Mouse (Mus musculus): Measurements from ENCODE around the gene Slc6a6. TPM values are rescaled to one million over a fixed set of nuclear protein-coding genes. Genes with fewer than 3 reads are reported as not detected.

Slc6a6 gene
- polyA plus RNA-seq, 1 experiment from 2014 or later: 47.7 TPM

DNA sequence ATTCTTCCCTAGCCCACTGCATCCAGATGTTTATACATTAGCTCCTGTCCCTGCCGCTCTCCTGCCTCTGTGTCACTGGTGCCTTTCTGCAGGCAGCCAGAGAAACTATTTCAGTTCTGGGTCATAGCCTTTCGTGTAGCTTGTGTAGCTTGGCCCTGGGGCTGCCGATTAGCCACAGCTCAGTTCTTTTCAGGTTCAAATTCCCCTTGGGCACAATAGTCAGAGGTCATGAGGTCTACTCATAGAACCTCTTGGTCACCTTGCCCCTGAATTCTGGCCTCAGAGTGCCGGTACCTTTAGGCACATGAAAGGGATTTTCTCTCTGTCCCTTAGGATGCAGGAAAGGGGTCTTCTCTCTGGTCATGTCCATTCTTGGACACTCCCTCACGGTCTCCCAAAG, 62.9 kb downstream of the Slc6a6 start:
- Histone ChIP-seq H3K9ac (ENCODE audit: low read length) (no peak overlapping the region), H3K36me3 (ENCODE audit: control insufficient read depth, insufficient read depth, low read length) (peaks cover 18% of the 10 kb centered on the region), H3K4me1 (ENCODE audit: control insufficient read depth, insufficient read depth, low read length) (0 out of 2 replicates have a peak, but pooled peaks cover 2% of the 10 kb centered on the region), H3K4me3 (ENCODE audit: low read depth, low read length) (no peak overlapping the region), H3K27ac (ENCODE audit: low read depth, low read length) (no peak overlapping the region), H3K27me3 (ENCODE audit: control insufficient read depth, insufficient read depth, low read length) (no peaks in the 10 kb centered on the region), H3K9me3 (ENCODE audit: control insufficient read depth, low read length) (no peaks in the 10 kb centered on the region), H3K4me2 (ENCODE audit: low read depth) (no peak overlapping the region)
- WGBS: 60% methylated on average over 5 of the region's 5 CpGs
- DNase-seq (ENCODE audit: low spot score) (no peak), ATAC-seq (ENCODE audit: insufficient read depth, low FRiP score, low TSS enrichment) (no peak)

DNA sequence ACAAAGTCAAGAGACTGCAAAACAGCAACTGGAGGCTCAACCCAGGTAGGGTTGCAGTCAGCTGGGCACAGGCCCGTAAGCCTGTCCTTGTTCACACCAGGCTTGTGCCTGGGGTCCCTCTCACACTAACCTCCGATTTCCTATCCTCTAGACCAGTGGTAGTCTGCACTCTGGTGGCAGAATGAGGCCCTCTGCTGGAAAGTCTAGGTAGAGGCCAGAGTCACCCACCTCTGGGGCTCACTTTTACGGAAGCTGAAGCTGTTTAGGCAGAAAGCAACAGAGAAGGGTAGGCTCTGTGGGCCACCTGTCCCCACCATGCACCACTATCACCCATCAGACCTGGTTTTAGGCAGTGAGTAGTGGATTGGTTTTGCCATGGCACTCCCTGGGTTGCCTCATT, 67.1 kb downstream of the Slc6a6 start:
- Histone ChIP-seq H3K4me1 (ENCODE audit: control insufficient read depth, insufficient read depth, low read length) (0 out of 2 replicates have a peak, but pooled peaks cover 2% of the 10 kb centered on the region), H3K9ac (ENCODE audit: low read length) (no peak overlapping the region), H3K27ac (ENCODE audit: low read depth, low read length) (no peak overlapping the region), H3K4me2 (ENCODE audit: low read depth) (no peak overlapping the region), H3K4me3 (ENCODE audit: low read depth, low read length) (no peak overlapping the region), H3K36me3 (ENCODE audit: control insufficient read depth, insufficient read depth, low read length) (peaks cover 13% of the 10 kb centered on the region), H3K9me3 (ENCODE audit: control insufficient read depth, low read length) (no peaks in the 10 kb centered on the region), H3K27me3 (ENCODE audit: control insufficient read depth, insufficient read depth, low read length) (no peaks in the 10 kb centered on the region)
- ATAC-seq (ENCODE audit: insufficient read depth, low FRiP score, low TSS enrichment) (no peak), DNase-seq (ENCODE audit: low spot score) (no peak)
- WGBS: 74% methylated on average over 3 of the region's 3 CpGs

DNA sequence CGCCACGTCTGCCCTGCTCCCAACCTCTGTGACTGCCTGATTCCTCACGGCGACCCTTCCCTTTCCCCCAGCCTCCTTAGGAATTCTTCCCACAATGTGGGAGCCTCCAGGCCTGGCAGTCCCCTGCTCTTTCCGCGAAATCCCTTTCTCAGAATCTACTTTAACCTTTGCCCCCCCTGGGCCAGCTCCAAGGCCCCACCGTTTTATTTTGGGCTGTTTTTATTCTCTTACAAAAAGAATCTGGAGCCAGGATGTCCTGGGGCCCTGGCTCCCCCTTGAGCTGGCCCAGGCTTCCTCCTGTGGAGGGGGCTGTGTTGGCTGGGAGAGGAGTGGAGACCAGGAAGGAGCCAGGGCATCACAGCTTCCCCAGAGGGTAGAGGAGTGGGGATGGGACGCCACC, 69.0 kb downstream of the Slc6a6 start:
- no peak overlapping the region for H3K9ac ChIP-seq (ENCODE audit: low read length)
- no peak for ATAC-seq (ENCODE audit: insufficient read depth, low FRiP score, low TSS enrichment)

DNA sequence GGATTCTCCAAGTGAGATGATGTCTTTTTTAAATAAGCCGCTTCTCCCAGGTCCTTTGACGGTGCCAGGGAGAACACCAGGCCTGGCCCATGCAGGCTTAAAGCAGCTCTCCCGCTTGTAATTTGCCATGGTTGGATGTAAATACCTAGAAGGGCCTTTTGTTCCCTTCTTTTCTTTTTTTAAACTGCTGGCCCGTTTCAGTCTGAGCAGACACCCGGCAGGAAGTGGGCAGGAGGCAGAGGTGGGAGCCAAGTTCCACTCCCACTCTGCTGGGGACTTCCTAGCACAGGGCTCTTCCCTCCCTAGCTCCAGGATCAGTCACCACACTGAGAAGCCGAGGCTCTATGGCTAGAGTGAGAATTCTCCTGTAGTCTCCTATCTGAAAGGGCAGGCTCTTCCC, 70.2 kb downstream of the Slc6a6 start:
- no peak overlapping the region for H3K4me2 ChIP-seq (ENCODE audit: low read depth)
- no peak for ATAC-seq (ENCODE audit: insufficient read depth, low FRiP score, low TSS enrichment)
- H3K27me3 ChIP-seq (ENCODE audit: control insufficient read depth, insufficient read depth, low read length): no peaks in the 10 kb centered on the region
- H3K4me1 ChIP-seq (ENCODE audit: control insufficient read depth, insufficient read depth, low read length): no peaks in the 10 kb centered on the region
- H3K36me3 ChIP-seq (ENCODE audit: control insufficient read depth, insufficient read depth, low read length): peaks cover 4% of the 10 kb centered on the region
- no peaks in the 10 kb centered on the region for H3K9me3 ChIP-seq (ENCODE audit: control insufficient read depth, low read length)
- no peak for DNase-seq (ENCODE audit: low spot score)
- 57% methylated on average over 6 of the region's 6 CpGs for WGBS
- no peak overlapping the region for H3K9ac ChIP-seq (ENCODE audit: low read length)
- H3K4me3 ChIP-seq (ENCODE audit: low read depth, low read length): no peak overlapping the region
- no peak overlapping the region for H3K27ac ChIP-seq (ENCODE audit: low read depth, low read length)

More for the DNA sequence above, 69.0 kb downstream of the Slc6a6 start:
- H3K4me2 ChIP-seq (ENCODE audit: low read depth): no peak overlapping the region
- peaks cover 13% of the 10 kb centered on the region for H3K36me3 ChIP-seq (ENCODE audit: control insufficient read depth, insufficient read depth, low read length)
- WGBS: 74% methylated on average over 8 of the region's 8 CpGs
- H3K4me3 ChIP-seq (ENCODE audit: low read depth, low read length): no peak overlapping the region
- DNase-seq (ENCODE audit: low spot score): no peak
- H3K27ac ChIP-seq (ENCODE audit: low read depth, low read length): no peak overlapping the region
- no peaks in the 10 kb centered on the region for H3K4me1 ChIP-seq (ENCODE audit: control insufficient read depth, insufficient read depth, low read length)
- no peaks in the 10 kb centered on the region for H3K27me3 ChIP-seq (ENCODE audit: control insufficient read depth, insufficient read depth, low read length)
- H3K9me3 ChIP-seq (ENCODE audit: control insufficient read depth, low read length): no peaks in the 10 kb centered on the region

DNA sequence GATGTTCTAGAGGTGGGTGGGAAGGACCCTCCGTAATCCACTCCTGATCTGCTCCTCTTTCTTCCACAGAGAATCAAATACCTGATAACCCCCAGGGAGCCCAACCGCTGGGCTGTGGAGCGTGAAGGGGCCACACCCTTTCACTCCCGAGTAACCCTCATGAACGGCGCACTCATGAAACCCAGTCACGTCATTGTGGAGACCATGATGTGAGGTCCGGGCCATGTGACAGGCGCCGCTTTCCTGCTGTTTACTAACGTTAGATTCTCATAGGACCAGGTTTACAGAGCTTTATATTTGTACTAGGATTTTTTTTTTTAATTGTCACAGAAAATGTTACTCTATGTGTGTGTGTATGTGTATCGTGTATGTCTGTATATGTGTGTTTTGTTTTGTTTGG, 71.0 kb downstream of the Slc6a6 start:
- Histone ChIP-seq H3K36me3 (ENCODE audit: control insufficient read depth, insufficient read depth, low read length) (peaks cover 4% of the 10 kb centered on the region), H3K9me3 (ENCODE audit: control insufficient read depth, low read length) (no peaks in the 10 kb centered on the region), H3K9ac (ENCODE audit: low read length) (no peak overlapping the region), H3K27ac (ENCODE audit: low read depth, low read length) (no peak overlapping the region), H3K4me1 (ENCODE audit: control insufficient read depth, insufficient read depth, low read length) (no peaks in the 10 kb centered on the region), H3K27me3 (ENCODE audit: control insufficient read depth, insufficient read depth, low read length) (no peaks in the 10 kb centered on the region), H3K4me3 (ENCODE audit: low read depth, low read length) (no peak overlapping the region), H3K4me2 (ENCODE audit: low read depth) (no peak overlapping the region)
- ATAC-seq (ENCODE audit: insufficient read depth, low FRiP score, low TSS enrichment) (no peak), DNase-seq (ENCODE audit: low spot score) (no peak)
- WGBS: 86% methylated on average over 12 of the region's 12 CpGs

DNA sequence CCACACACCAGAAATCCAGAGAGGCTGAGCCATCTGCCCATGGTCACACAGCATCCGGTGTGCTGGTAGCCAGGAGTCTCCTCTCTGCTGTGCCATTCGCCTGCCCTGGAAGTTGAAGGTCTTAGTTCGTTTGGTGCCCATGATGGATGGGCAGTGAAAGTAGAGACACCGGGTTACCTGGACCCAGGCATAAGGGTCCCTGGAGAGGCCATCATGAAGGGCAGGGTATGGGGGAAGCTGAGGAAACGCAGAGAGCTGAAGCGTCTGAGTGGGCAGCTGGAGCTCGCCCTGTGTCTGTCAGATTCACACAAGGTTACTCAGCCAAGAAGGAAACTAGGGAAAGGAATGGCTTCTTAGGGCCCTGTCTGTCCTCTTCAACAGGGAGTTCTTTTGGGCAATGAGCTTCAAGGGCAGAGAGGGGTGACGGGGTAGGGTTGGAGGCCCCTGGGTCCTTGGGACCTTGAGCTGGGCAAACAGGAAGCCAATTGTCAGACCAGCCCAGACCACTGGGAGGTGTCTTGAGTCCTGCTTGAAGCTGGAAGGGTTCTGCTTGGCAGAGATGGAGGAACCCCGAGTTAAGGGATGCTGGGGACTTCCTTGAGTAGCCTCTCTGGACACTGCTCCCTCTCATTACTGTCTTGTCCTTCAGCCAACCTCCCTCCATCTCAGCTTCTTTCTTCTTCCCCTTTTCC, 78.3 kb downstream of the Slc6a6 start:
- 83% methylated on average over 9 of the region's 9 CpGs for WGBS
- Histone ChIP-seq H3K9ac (ENCODE audit: low read length) (no peak overlapping the region), H3K4me2 (ENCODE audit: low read depth) (no peak overlapping the region), H3K27ac (ENCODE audit: low read depth, low read length) (no peak overlapping the region), H3K36me3 (ENCODE audit: control insufficient read depth, insufficient read depth, low read length) (peaks cover 3% of the 10 kb centered on the region), H3K4me3 (ENCODE audit: low read depth, low read length) (no peak overlapping the region), H3K9me3 (ENCODE audit: control insufficient read depth, low read length) (no peaks in the 10 kb centered on the region), H3K27me3 (ENCODE audit: control insufficient read depth, insufficient read depth, low read length) (no peaks in the 10 kb centered on the region), H3K4me1 (ENCODE audit: control insufficient read depth, insufficient read depth, low read length) (no peaks in the 10 kb centered on the region)
- ATAC-seq (ENCODE audit: insufficient read depth, low FRiP score, low TSS enrichment) (no peak), DNase-seq (ENCODE audit: low spot score) (no peak)

DNA sequence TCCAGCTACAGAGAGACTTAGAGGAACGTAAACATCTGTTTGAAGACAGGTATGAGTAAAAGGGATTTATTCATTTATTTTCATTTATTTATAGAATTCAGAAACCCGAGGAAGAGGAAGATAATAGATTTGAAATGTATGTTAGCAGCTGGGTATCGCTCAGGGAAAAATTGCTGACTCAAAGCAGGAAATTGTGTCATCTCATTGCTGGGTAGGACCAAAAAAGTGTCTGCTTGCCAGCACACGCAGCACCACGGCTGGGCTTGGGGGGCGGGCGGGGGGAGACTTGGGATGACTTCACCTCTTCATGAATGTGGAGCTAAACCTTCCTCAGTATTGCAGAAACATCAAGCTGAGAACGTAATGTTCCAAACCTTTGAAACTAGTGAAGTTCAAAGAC, 83.7 kb downstream of the Slc6a6 start:
- Histone ChIP-seq H3K4me3 (ENCODE audit: low read depth, low read length) (no peak overlapping the region), H3K9ac (ENCODE audit: low read length) (no peak overlapping the region), H3K27me3 (ENCODE audit: control insufficient read depth, insufficient read depth, low read length) (no peaks in the 10 kb centered on the region), H3K27ac (ENCODE audit: low read depth, low read length) (no peak overlapping the region), H3K36me3 (ENCODE audit: control insufficient read depth, insufficient read depth, low read length) (no peaks in the 10 kb centered on the region), H3K4me1 (ENCODE audit: control insufficient read depth, insufficient read depth, low read length) (no peaks in the 10 kb centered on the region), H3K4me2 (ENCODE audit: low read depth) (no peak overlapping the region), H3K9me3 (ENCODE audit: control insufficient read depth, low read length) (no peaks in the 10 kb centered on the region)
- 88% methylated on average over 8 of the region's 8 CpGs for WGBS
- no peak for ATAC-seq (ENCODE audit: insufficient read depth, low FRiP score, low TSS enrichment)
- no peak for DNase-seq (ENCODE audit: low spot score)

DNA sequence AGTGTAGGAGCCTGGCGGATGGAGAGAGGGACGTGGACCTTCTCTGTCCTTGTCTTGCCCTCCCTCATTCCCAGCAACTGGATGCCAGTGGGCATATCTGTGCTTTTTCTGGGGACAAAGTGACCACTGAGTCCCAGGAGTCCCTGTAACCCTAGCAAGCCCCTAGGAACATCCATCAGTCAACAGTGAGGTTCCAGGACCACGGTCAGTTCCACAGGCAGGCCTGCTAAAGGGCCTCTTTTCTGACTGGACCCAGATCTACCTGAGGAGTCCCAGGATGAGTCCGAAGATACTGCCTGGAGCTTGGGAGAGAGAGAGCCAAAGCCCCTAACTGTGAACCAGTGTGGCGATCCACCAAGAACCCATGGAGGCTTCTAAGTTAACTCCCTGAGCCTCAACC, 90.1 kb downstream of the Slc6a6 start:
- Histone ChIP-seq H3K27me3 (ENCODE audit: control insufficient read depth, insufficient read depth, low read length) (no peaks in the 10 kb centered on the region), H3K9me3 (ENCODE audit: control insufficient read depth, low read length) (no peaks in the 10 kb centered on the region), H3K9ac (ENCODE audit: low read length) (no peak overlapping the region), H3K36me3 (ENCODE audit: control insufficient read depth, insufficient read depth, low read length) (no peaks in the 10 kb centered on the region), H3K4me2 (ENCODE audit: low read depth) (no peak overlapping the region), H3K4me3 (ENCODE audit: low read depth, low read length) (no peak overlapping the region), H3K27ac (ENCODE audit: low read depth, low read length) (no peak overlapping the region), H3K4me1 (ENCODE audit: control insufficient read depth, insufficient read depth, low read length) (no peaks in the 10 kb centered on the region)
- WGBS: 73% methylated on average over 5 of the region's 5 CpGs
- ATAC-seq (ENCODE audit: insufficient read depth, low FRiP score, low TSS enrichment) (no peak), DNase-seq (ENCODE audit: low spot score) (no peak)

DNA sequence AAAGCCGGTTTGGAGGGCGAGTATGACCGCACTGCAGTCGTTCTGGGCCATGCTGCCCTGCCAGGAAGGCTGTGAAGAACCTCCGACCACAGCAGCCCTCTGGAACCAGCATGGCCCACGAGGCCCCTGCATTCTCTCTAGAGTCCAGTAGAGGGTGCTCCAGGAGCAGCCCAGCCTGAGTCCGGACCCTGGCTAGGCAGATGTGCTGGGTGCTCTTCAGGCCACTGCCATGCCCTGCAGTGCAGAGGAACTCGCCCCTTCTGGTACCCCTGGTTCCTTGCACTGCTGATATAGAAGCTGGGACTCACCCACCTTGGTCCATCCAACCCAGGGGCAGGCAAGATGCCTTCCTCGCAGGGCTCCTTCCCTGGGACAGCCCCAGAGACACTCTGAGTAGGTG, 92.7 kb downstream of the Slc6a6 start:
- Histone ChIP-seq H3K9ac (ENCODE audit: low read length) (no peak overlapping the region), H3K4me2 (ENCODE audit: low read depth) (no peak overlapping the region), H3K27me3 (ENCODE audit: control insufficient read depth, insufficient read depth, low read length) (no peaks in the 10 kb centered on the region), H3K9me3 (ENCODE audit: control insufficient read depth, low read length) (no peaks in the 10 kb centered on the region), H3K27ac (ENCODE audit: low read depth, low read length) (no peak overlapping the region), H3K36me3 (ENCODE audit: control insufficient read depth, insufficient read depth, low read length) (no peaks in the 10 kb centered on the region), H3K4me3 (ENCODE audit: low read depth, low read length) (no peak overlapping the region), H3K4me1 (ENCODE audit: control insufficient read depth, insufficient read depth, low read length) (no peaks in the 10 kb centered on the region)
- WGBS: 16% methylated on average over 9 of the region's 9 CpGs
- ATAC-seq (ENCODE audit: insufficient read depth, low FRiP score, low TSS enrichment) (peak; percentile 78), DNase-seq (ENCODE audit: low spot score) (peak; percentile 81)

All from neural tube, embryonic 11.5 days (tissue).